Mouse (Mus musculus) gastrocnemius, postnatal 10 days (tissue): ENCODE data around the gene Pias4. TPM values are rescaled to one million over a fixed set of nuclear protein-coding genes. Genes with fewer than 3 reads are reported as not detected.
A peak's percentile ranks its signal among the peaks of the same experiment; 100 is the strongest.
"Not testable (repeated sequence)": the region's sequence is repeated elsewhere in the genome, so short reads cannot be mapped to it uniquely, and the experiment has no call there.

ENCODE experiments used
- DNase-seq: peaks from one replicate; pipeline ENCODE4 v3.0.0; 2021; ENCODE audit warnings: mixed read lengths
- total RNA-seq, 2 experiments: library from RNA; stranded (reverse); gene quantifications; 2 replicates each; pipeline ENCODE4 v1.2.3; 2021

Pias4 gene
- total RNA-seq, 2 experiments from 2014 or later = 10.7 to 13.8 TPM

- DNase-seq = peak; percentile 11
These were observed 23.7 kb upstream of the Pias4 start for GRCm38 (mm10) chr10:81191342-81191982.

GRCm38 (mm10) chr10:81190912-81191321 lies 23.2 kb upstream of the Pias4 start:
- DNase-seq = no peak

GRCm38 (mm10) chr10:81190236-81190911 lies 22.7 kb upstream of the Pias4 start:
- peak; percentile 45 for DNase-seq

- DNase-seq = no peak
These were observed 22.1 kb upstream of the Pias4 start for GRCm38 (mm10) chr10:81189821-81190220.

- no peak for DNase-seq
These were observed 19.4 kb upstream of the Pias4 start for GRCm38 (mm10) chr10:81187161-81187560.

GRCm38 (mm10) chr10:81184765-81185164 lies 17.0 kb upstream of the Pias4 start:
- DNase-seq = no peak

GRCm38 (mm10) chr10:81183805-81184204 lies 16.1 kb upstream of the Pias4 start, which contains the start of gene 4930442H23Rik:
TSS of gene 4930442H23Rik (minus strand) at chr10:81183849.
- DNase-seq = no peak

GRCm38 (mm10) chr10:81182336-81183333 lies 14.9 kb upstream of the Pias4 start, which contains the start of gene Dapk3:
TSS of gene Dapk3 (plus strand) at chr10:81183005.
- peak; percentile 92 for DNase-seq

GRCm38 (mm10) chr10:81181860-81182259 lies 14.1 kb upstream of the Pias4 start:
- DNase-seq = not testable (repeated sequence)

GRCm38 (mm10) chr10:81180946-81181345 lies 13.2 kb upstream of the Pias4 start:
- DNase-seq = no peak

GRCm38 (mm10) chr10:81179451-81180342 lies 12.0 kb upstream of the Pias4 start:
- no peak for DNase-seq

GRCm38 (mm10) chr10:81178927-81179326 lies 11.2 kb upstream of the Pias4 start:
- no peak for DNase-seq

GRCm38 (mm10) chr10:81177958-81178712 lies 10.4 kb upstream of the Pias4 start:
- no peak for DNase-seq

- DNase-seq = peak; percentile 40
These were observed 9.8 kb upstream of the Pias4 start for GRCm38 (mm10) chr10:81177491-81177925.

- DNase-seq = peak; percentile 100
These were observed 8.9 kb upstream of the Pias4 start, which contains the start of gene Eef2 for GRCm38 (mm10) chr10:81176466-81177271. TSS of gene Eef2 (plus strand) at chr10:81176631.

- DNase-seq = peak; percentile 46
These were observed 8.3 kb upstream of the Pias4 start for GRCm38 (mm10) chr10:81175936-81176465.

- not testable (repeated sequence) for DNase-seq
These were observed 7.6 kb upstream of the Pias4 start for GRCm38 (mm10) chr10:81175345-81175701.

GRCm38 (mm10) chr10:81174617-81175344 lies 7.1 kb upstream of the Pias4 start:
- DNase-seq = peak; percentile 91

GRCm38 (mm10) chr10:81173132-81173531 lies 5.4 kb upstream of the Pias4 start:
- DNase-seq = peak; percentile 84
